Mouse (Mus musculus) liver, embryonic 11.5 days (tissue): Measurements from ENCODE around the gene Ndufa7. TPM values are rescaled to one million over a fixed set of nuclear protein-coding genes. Genes with fewer than 3 reads are reported as not detected.

Source experiments
- ATAC-seq: fragments of 200-750 bp; cut with Nextera tagmentation; replicated peaks from 2 replicates; pipeline ENCODE4 v1.8.0; 2017; ENCODE audit warnings: moderate number of reproducible peaks, mild to moderate bottlenecking, moderate TSS enrichment, moderate library complexity; ENCODE audit not compliant: low FRiP score
- DNase-seq: peaks from one replicate; pipeline ENCODE4 v3.0.0-alpha.2; 2017; ENCODE audit warnings: low spot score
- H3K27ac ChIP-seq: fragments of 300-500 bp; sonication (generic); 2 replicates; pipeline ENCODE4 v1.5.1; 2014; ENCODE audit warnings: mild to moderate bottlenecking, low read depth, low read length, control low read depth
- H3K27me3 ChIP-seq: fragments of 300-500 bp; sonication (generic); replicated peaks from 2 replicates; pipeline ENCODE4 v1.6.1; 2014; ENCODE audit warnings: low read length, mixed read lengths; ENCODE audit not compliant: control insufficient read depth, insufficient read depth
- H3K36me3 ChIP-seq: fragments of 300-500 bp; sonication (generic); 2 replicates; pipeline ENCODE4 v1.6.1; 2014; ENCODE audit warnings: mild to moderate bottlenecking, low read length, moderate library complexity, mixed read lengths; ENCODE audit not compliant: control insufficient read depth, insufficient read depth
- H3K4me1 ChIP-seq: fragments of 300-500 bp; sonication (generic); replicated peaks from 2 replicates; pipeline ENCODE4 v1.6.1; 2014; ENCODE audit warnings: low read length, mixed read lengths; ENCODE audit not compliant: control insufficient read depth, insufficient read depth
- H3K4me2 ChIP-seq: fragments of 300-500 bp; sonication (generic); 2 replicates; pipeline ENCODE4 v1.6.1; 2014; ENCODE audit warnings: mild to moderate bottlenecking, control low read depth, moderate library complexity
- H3K4me3 ChIP-seq: fragments of 300-500 bp; sonication (generic); 2 replicates; pipeline ENCODE4 v1.5.1; 2014; ENCODE audit warnings: low read depth, low read length, control low read depth
- H3K9ac ChIP-seq: fragments of 300-500 bp; sonication (generic); 2 replicates; pipeline ENCODE4 v1.6.1; 2014; ENCODE audit warnings: low read depth, low read length, control low read depth
- H3K9me3 ChIP-seq: fragments of 300-500 bp; sonication (generic); 2 replicates; pipeline ENCODE4 v1.6.1; 2016; ENCODE audit warnings: low read length, inconsistent platforms, mixed read lengths; ENCODE audit not compliant: control insufficient read depth
- WGBS: fragments of 180-500 bp; shearing (Covaris S2); extraction: QIAGEN DNeasy Blood & Tissue Kit; methylation state at CpG from one replicate; pipeline ENCODE4 v1.1.7; 2014; 5-methylcytosine and 5-hydroxymethylcytosine counted together
- polyA plus RNA-seq: library from polyadenylated mRNA; unstranded; fragments of >200 nt; fragmentation: Nextera tagmentation; extraction: Ambion mirVana; gene quantifications from 2 replicates; pipeline ENCODE4 v1.2.1, GENCODE M21; 2014

Ndufa7 gene
- polyA plus RNA-seq, 1 experiment from 2014 or later, result 411 TPM

GRCm38 (mm10) chr17:33828892-33829291, 4.5 kb downstream of the Ndufa7 start:
- 66% methylated on average over 2 of the region's 2 CpGs for WGBS
- H3K36me3 ChIP-seq, result peaks cover 24% of the 10 kb centered on the region
- no peak overlapping the region for H3K4me3 ChIP-seq
- H3K27me3 ChIP-seq, result no peaks in the 10 kb centered on the region
- H3K4me2 ChIP-seq, result no peak overlapping the region
- ATAC-seq, result no peak
- H3K4me1 ChIP-seq, result peaks cover 10% of the 10 kb centered on the region
- peak overlapping the region; percentile 20; the same call in 1 of the 2 replicates for H3K9ac ChIP-seq
- DNase-seq, result no peak
- no peak overlapping the region for H3K27ac ChIP-seq
- no peaks in the 10 kb centered on the region for H3K9me3 ChIP-seq

- ATAC-seq (no peak), DNase-seq (no peak)
- Histone ChIP-seq H3K4me1 (peaks cover 10% of the 10 kb centered on the region), H3K36me3 (peaks cover 26% of the 10 kb centered on the region), H3K4me3 (no peak overlapping the region), H3K27me3 (no peaks in the 10 kb centered on the region), H3K9ac (no peak overlapping the region), H3K27ac (no peak overlapping the region; the same call in 1 of the 2 replicates), H3K9me3 (no peaks in the 10 kb centered on the region), H3K4me2 (no peak overlapping the region)
- 87% methylated on average over 10 of the region's 10 CpGs for WGBS
Measured at GRCm38 (mm10) chr17:33829561-33829960, 5.2 kb downstream of the Ndufa7 start.

DNA sequence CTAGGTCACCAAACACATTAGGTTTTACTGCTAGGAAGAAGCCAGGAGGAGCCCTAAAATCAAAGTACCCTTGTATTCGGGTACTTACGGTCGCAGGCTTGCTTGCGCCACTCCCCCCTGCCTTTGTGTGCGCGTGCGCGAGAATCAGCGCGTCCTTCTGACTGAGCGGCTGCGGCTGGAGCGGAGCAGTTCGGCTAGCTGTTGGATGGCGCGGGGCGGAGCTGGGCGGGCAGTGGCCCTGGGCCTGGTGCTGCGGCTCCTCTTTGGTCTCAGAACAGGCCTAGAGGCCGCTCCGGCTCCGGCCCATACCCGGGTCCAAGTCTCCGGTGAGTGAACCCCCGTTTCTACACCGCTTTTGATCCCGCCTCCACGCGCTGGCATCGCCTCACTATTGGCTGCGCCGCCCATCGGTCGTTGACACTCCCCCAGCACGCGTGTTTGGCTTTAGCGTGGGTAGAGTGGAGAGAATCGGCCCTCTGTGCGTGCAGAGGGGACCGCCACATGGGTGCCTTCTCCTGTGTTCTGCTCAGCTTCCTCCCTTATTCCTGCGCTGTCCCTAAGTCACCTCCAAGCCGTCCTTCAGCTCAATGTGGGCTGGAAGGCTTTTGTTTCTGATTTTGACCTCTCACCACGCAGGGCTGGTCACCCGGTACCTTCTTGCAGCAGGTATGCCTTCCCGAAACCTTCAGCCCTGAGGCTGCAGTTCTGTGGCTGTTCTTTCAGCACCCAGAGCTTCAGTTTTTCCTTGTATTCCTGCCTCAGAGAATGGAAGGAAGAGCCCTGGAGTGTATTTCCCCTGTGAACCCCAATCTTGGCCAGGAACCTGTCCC, 18.8 kb downstream of the Ndufa7 start, which contains the start of gene Cd320:
Gene Cd320, plus strand, starts transcription at position 126 of the 830 bp plus-strand sequence.
- Histone ChIP-seq H3K36me3 (no peaks in the 10 kb centered on the region; the same call in 1 of the 2 replicates), H3K4me3 (peak within 1 kb of the TSS; percentile 83), H3K9me3 (no peaks in the 10 kb centered on the region), H3K4me1 (peaks cover 18% of the 10 kb centered on the region), H3K4me2 (peak within 1 kb of the TSS; percentile 88), H3K27ac (peak within 1 kb of the TSS; percentile 45; the same call in 1 of the 2 replicates), H3K27me3 (no peaks in the 10 kb centered on the region), H3K9ac (peak within 1 kb of the TSS; percentile 60)
- under 1% methylated on average over 45 of the region's 45 CpGs for WGBS
- DNase-seq (peak; percentile 92), ATAC-seq (peak; percentile 91)

GRCm38 (mm10) chr17:33844196-33844595, 19.8 kb downstream of the Ndufa7 start:
- DNase-seq (no peak), ATAC-seq (no peak)
- peak overlapping the region; percentile 88 for H3K4me2 ChIP-seq
- H3K9ac ChIP-seq, result no peak overlapping the region
- peaks cover 2% of the 10 kb centered on the region; the same call in 1 of the 2 replicates for H3K36me3 ChIP-seq
- H3K27me3 ChIP-seq, result no peaks in the 10 kb centered on the region
- H3K9me3 ChIP-seq, result no peaks in the 10 kb centered on the region
- no peak overlapping the region for H3K27ac ChIP-seq
- WGBS, result 68% methylated on average over 1 of the region's 1 CpGs
- peak overlapping the region; percentile 83; the same call in 1 of the 2 replicates for H3K4me3 ChIP-seq
- H3K4me1 ChIP-seq, result peaks cover 18% of the 10 kb centered on the region

- H3K9me3 ChIP-seq, result no peaks in the 10 kb centered on the region
- H3K4me2 ChIP-seq, result no peak overlapping the region
- no peak overlapping the region for H3K4me3 ChIP-seq
- H3K27me3 ChIP-seq, result no peaks in the 10 kb centered on the region
- ATAC-seq (no peak), DNase-seq (no peak)
- no peak overlapping the region for H3K9ac ChIP-seq
- H3K27ac ChIP-seq, result no peak overlapping the region
- H3K36me3 ChIP-seq, result peaks cover 2% of the 10 kb centered on the region; the same call in 1 of the 2 replicates
- 63% methylated on average over 8 of the region's 8 CpGs for WGBS
- H3K4me1 ChIP-seq, result peaks cover 15% of the 10 kb centered on the region
Measured at GRCm38 (mm10) chr17:33848139-33848538, 23.8 kb downstream of the Ndufa7 start.

DNA sequence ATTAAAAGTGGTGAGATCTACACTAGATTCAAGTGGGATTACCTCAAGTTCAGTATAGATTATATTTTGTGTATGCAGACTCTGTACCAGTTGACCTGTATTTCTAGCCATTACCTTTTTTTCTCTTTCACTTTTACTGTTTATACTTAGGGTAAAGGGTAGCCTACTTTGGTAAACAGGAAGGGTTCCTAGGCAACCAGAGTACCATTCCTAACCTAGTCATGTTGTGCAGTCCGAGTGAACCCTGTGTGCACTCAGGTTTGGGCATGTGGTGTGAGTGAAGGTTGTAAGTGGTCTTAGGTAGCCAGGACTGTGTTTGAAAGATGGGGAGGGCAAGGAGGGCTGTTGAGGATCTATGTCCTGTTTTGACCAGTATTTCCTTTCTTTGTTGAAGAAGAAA, 27.0 kb downstream of the Ndufa7 start:
- no peak overlapping the region for H3K27ac ChIP-seq
- 35% methylated on average over 1 of the region's 1 CpGs for WGBS
- no peak overlapping the region for H3K4me3 ChIP-seq
- peaks cover 2% of the 10 kb centered on the region; the same call in 1 of the 2 replicates for H3K36me3 ChIP-seq
- H3K4me2 ChIP-seq, result no peak overlapping the region
- DNase-seq (no peak), ATAC-seq (no peak)
- H3K9me3 ChIP-seq, result no peaks in the 10 kb centered on the region
- H3K27me3 ChIP-seq, result no peaks in the 10 kb centered on the region
- no peaks in the 10 kb centered on the region for H3K4me1 ChIP-seq
- no peak overlapping the region for H3K9ac ChIP-seq

DNA sequence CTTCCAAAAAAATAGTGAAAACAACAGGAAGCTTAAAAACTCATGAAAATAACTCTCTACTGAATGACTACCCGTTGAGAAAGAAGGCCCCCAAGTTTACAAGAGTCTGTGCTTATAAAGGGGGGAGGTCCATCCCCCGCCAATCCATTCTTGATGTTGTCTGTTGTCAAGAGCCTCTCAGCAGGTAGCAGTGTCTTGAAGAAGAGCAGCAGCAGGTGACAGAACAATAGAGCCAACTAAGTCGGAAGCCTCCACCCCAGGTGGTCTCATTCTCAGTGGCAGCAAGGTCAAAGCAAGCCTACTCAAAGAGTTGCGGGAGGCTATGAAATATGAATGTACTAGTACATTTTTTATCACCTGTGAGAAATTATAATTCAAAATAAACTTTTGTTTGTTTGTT, 33.4 kb downstream of the Ndufa7 start:
- no peak overlapping the region for H3K9ac ChIP-seq

GRCm38 (mm10) chr17:33865330-33866030, 41.1 kb downstream of the Ndufa7 start:
- H3K4me2 ChIP-seq, result peak overlapping the region; percentile 3
- ATAC-seq, result peak; percentile 68
- H3K9me3 ChIP-seq, result no peaks in the 10 kb centered on the region
- H3K36me3 ChIP-seq, result no peaks in the 10 kb centered on the region
- no peak overlapping the region for H3K4me3 ChIP-seq
- 29% methylated on average over 8 of the region's 9 CpGs for WGBS
- no peak overlapping the region for H3K27ac ChIP-seq
- H3K27me3 ChIP-seq, result no peaks in the 10 kb centered on the region
- no peaks in the 10 kb centered on the region for H3K4me1 ChIP-seq
- H3K9ac ChIP-seq, result no peak overlapping the region
- peak; percentile 62 for DNase-seq

More for the DNA sequence above, 33.4 kb downstream of the Ndufa7 start:
- no peak for ATAC-seq
- H3K36me3 ChIP-seq, result no peaks in the 10 kb centered on the region
- WGBS, result 84% methylated on average over 4 of the region's 4 CpGs
- no peak overlapping the region for H3K27ac ChIP-seq
- no peak for DNase-seq
- no peaks in the 10 kb centered on the region for H3K27me3 ChIP-seq
- H3K4me3 ChIP-seq, result no peak overlapping the region
- H3K4me1 ChIP-seq, result no peaks in the 10 kb centered on the region
- H3K4me2 ChIP-seq, result no peak overlapping the region
- no peaks in the 10 kb centered on the region for H3K9me3 ChIP-seq
